Mouse (Mus musculus): ENCODE results near the gene Mrps6. TPM values are rescaled to one million over a fixed set of nuclear protein-coding genes. Genes with fewer than 3 reads are reported as not detected.

Gene Mrps6
- total and polyA plus RNA-seq, 3 experiments = 28.4 to 93.4 (median 39.7) TPM

DNA sequence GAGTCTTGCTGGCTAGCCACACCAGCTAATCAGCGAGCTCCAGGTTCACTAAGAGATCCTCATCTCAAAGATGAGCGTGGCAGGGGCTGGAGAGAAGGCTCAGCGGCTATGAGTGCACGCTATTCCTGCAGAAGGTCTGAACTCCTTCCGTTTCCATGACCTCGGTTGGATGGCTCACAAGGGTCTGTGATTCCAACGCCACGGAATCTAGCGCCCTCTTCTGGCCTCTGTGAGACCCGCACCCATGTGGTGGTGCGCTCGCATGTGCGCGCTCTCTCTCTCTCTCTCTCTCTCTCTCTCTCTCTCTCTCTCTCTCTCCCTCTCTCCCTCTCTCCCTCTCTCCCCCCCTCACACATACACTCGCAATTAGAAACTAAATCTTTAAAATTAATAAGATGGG is 78.2 kb downstream of the Mrps6 start:
- H3K36me3 ChIP-seq (replicated peaks in 1 of 2; ENCODE audit: control insufficient read depth in 1 of 2, insufficient read depth in 1 of 2, low read length in 1 of 2) = no peaks in the 10 kb centered on the region
- TF ChIP-seq ETS1 (conservative IDR thresholded peaks at IDR 0.05; ENCODE audit: low read depth, low read length) (no peak), SMC3 (IDR thresholded peaks at IDR 0.05; ENCODE audit: low read depth, low read length) (no peak), CHD1 (IDR thresholded peaks at IDR 0.05; ENCODE audit: low read depth, low read length) (no peak), CTCF (conservative IDR thresholded peaks at IDR 0.05 in 1 of 2, IDR thresholded peaks at IDR 0.05 in 1 of 2; ENCODE audit: low read depth in 2 of 2, low read length in 2 of 2) (0 out of 4 replicates have a peak, but pooled peaks of 1 of the 2 experiments have one; percentile 23), ZMIZ1 (IDR thresholded peaks at IDR 0.05; ENCODE audit: low read depth, low read length) (no peak), NELFE (IDR thresholded peaks at IDR 0.05; ENCODE audit: low read depth, low read length) (no peak), IRF4 (IDR thresholded peaks at IDR 0.05; ENCODE audit: low read depth, low read length) (no peak), JUN (IDR thresholded peaks at IDR 0.05; ENCODE audit: insufficient read depth, low read depth, low read length) (no peak), ZNF384 (IDR thresholded peaks at IDR 0.05; ENCODE audit: low read depth, low read length) (no peak)
- no peaks in the 10 kb centered on the region for H3K79me2 ChIP-seq (replicated peaks; ENCODE audit: control insufficient read depth, extremely low read depth, insufficient read depth, poor library complexity, severe bottlenecking)

GRCm38 (mm10) chr16:92139386-92140261 is 81.6 kb downstream of the Mrps6 start:
- Histone ChIP-seq H3K36me3 (replicated peaks in 1 of 2; ENCODE audit: control insufficient read depth in 1 of 2, insufficient read depth in 1 of 2, low read length in 1 of 2) (no peaks in the 10 kb centered on the region), H3K79me2 (replicated peaks; ENCODE audit: control insufficient read depth, extremely low read depth, insufficient read depth, poor library complexity, severe bottlenecking) (no peaks in the 10 kb centered on the region), H3K27ac (ENCODE audit: insufficient read depth, low read depth) (no peak overlapping the region), H3K4me2 (ENCODE audit: insufficient read depth, low read depth, poor library complexity, severe bottlenecking) (no peak overlapping the region), H3K27me3 (replicated peaks) (no peaks in the 10 kb centered on the region), H3K9ac (ENCODE audit: insufficient read depth, low read depth) (no peak overlapping the region), H3K4me1 (ENCODE audit: control insufficient read depth in 1 of 2, insufficient read depth in 2 of 2) (no peaks in the 10 kb centered on the region), H3K4me3 (replicated peaks in 1 of 3; ENCODE audit: low read depth in 2 of 3, low read length in 2 of 3, poor library complexity in 1 of 3) (no peak overlapping the region), H3K9me3 (replicated peaks; ENCODE audit: low read length) (peaks cover 3% of the 10 kb centered on the region)
- no peak for DNase-seq (ENCODE audit: extremely low read depth)
- dilution Hi-C loops (cut with MboI; ENCODE audit: extremely low pct_ligation_motif_present, extremely low pct_unique_long_range_greater_than_20kb, low sequenced_read_pairs) (no loop called here), in situ Hi-C loops (cut with MboI; ENCODE audit: low pct_ligation_motif_present, low pct_unique_long_range_greater_than_20kb, low sequenced_read_pairs) (no loop called here)
- TF ChIP-seq PAX5 (IDR thresholded peaks at IDR 0.05; ENCODE audit: low read length) (no peak), JUN (IDR thresholded peaks at IDR 0.05; ENCODE audit: insufficient read depth, low read depth, low read length) (no peak), ETS1 (conservative IDR thresholded peaks at IDR 0.05; ENCODE audit: low read depth, low read length) (no peak)

More for the DNA sequence above, 78.2 kb downstream of the Mrps6 start:
- no peak overlapping the region for H3K9ac ChIP-seq (ENCODE audit: insufficient read depth, low read depth)
- H3K9me3 ChIP-seq (replicated peaks; ENCODE audit: low read length) = peaks cover 3% of the 10 kb centered on the region
- H3K27me3 ChIP-seq (replicated peaks) = peaks cover 2% of the 10 kb centered on the region
- H3K4me1 ChIP-seq (ENCODE audit: control insufficient read depth in 1 of 2, insufficient read depth in 2 of 2) = no peaks in the 10 kb centered on the region
- no peak overlapping the region for H3K27ac ChIP-seq (ENCODE audit: insufficient read depth, low read depth)
- DNase-seq (ENCODE audit: extremely low read depth) = no peak
- no peak overlapping the region for H3K4me3 ChIP-seq (replicated peaks in 1 of 3; ENCODE audit: low read depth in 2 of 3, low read length in 2 of 3, poor library complexity in 1 of 3)
- no peak overlapping the region for H3K4me2 ChIP-seq (ENCODE audit: insufficient read depth, low read depth, poor library complexity, severe bottlenecking)
- dilution Hi-C loops (cut with MboI; ENCODE audit: extremely low pct_ligation_motif_present, extremely low pct_unique_long_range_greater_than_20kb, low sequenced_read_pairs) = no loop called here
- in situ Hi-C loops (cut with MboI; ENCODE audit: low pct_ligation_motif_present, low pct_unique_long_range_greater_than_20kb, low sequenced_read_pairs) = no loop called here

DNA sequence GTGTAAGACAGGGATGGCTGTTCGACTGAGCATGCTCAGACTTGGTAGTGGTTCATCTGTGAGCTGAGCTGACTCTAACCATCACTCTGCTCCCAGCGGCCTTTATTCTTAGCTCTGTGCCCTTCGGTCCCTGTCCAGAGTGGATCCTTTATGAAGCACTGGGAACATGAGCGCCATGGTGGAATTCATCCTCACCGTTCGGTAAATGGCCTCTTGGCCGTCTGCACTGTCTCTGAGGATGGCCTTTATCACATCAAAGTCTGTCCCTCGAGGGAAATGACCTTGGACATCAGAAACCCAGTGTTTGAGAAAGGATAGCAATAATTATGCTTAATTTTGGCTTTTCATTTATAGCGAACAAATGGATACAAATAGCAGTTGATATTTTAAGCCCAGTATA is 82.3 kb downstream of the Mrps6 start:
- Histone ChIP-seq H3K4me1 (ENCODE audit: control insufficient read depth in 1 of 2, insufficient read depth in 2 of 2) (no peaks in the 10 kb centered on the region), H3K36me3 (replicated peaks in 1 of 2; ENCODE audit: control insufficient read depth in 1 of 2, insufficient read depth in 1 of 2, low read length in 1 of 2) (no peaks in the 10 kb centered on the region), H3K4me2 (ENCODE audit: insufficient read depth, low read depth, poor library complexity, severe bottlenecking) (no peak overlapping the region), H3K27ac (ENCODE audit: insufficient read depth, low read depth) (no peak overlapping the region), H3K9ac (ENCODE audit: insufficient read depth, low read depth) (no peak overlapping the region), H3K27me3 (replicated peaks) (no peaks in the 10 kb centered on the region), H3K9me3 (replicated peaks; ENCODE audit: low read length) (peaks cover 3% of the 10 kb centered on the region), H3K4me3 (replicated peaks in 1 of 3; ENCODE audit: low read depth in 2 of 3, low read length in 2 of 3, poor library complexity in 1 of 3) (no peak overlapping the region), H3K79me2 (replicated peaks; ENCODE audit: control insufficient read depth, extremely low read depth, insufficient read depth, poor library complexity, severe bottlenecking) (no peaks in the 10 kb centered on the region)
- TF ChIP-seq BHLHE40 (IDR thresholded peaks at IDR 0.05; ENCODE audit: low read depth, low read length) (no peak), E2F4 (IDR thresholded peaks at IDR 0.05; ENCODE audit: insufficient replicate concordance, low read depth, low read length) (no peak), TCF12 (IDR thresholded peaks at IDR 0.05; ENCODE audit: low read depth, low read length) (no peak), JUN (IDR thresholded peaks at IDR 0.05; ENCODE audit: insufficient read depth, low read depth, low read length) (no peak), MXI1 (IDR thresholded peaks at IDR 0.05; ENCODE audit: low read depth, low read length) (no peak), POLR2A (IDR thresholded peaks at IDR 0.05; ENCODE audit: low read depth, low read length) (no peak), MAFK (IDR thresholded peaks at IDR 0.05; ENCODE audit: insufficient replicate concordance, low read length) (no peak), UBTF (IDR thresholded peaks at IDR 0.05; ENCODE audit: low read depth, low read length) (no peak), CHD1 (IDR thresholded peaks at IDR 0.05; ENCODE audit: low read depth, low read length) (no peak), NELFE (IDR thresholded peaks at IDR 0.05; ENCODE audit: low read depth, low read length) (no peak), ZKSCAN1 (IDR thresholded peaks at IDR 0.05; ENCODE audit: borderline replicate concordance, low read depth, low read length) (no peak), KAT2A (IDR thresholded peaks at IDR 0.05; ENCODE audit: insufficient replicate concordance, low read length) (no peak), MAZ (IDR thresholded peaks at IDR 0.05; ENCODE audit: low read depth, low read length) (no peak), ZNF384 (IDR thresholded peaks at IDR 0.05; ENCODE audit: low read depth, low read length) (no peak), GABPA (IDR thresholded peaks at IDR 0.05; ENCODE audit: insufficient replicate concordance, low read depth, low read length) (no peak), NRF1 (IDR thresholded peaks at IDR 0.05; ENCODE audit: low read depth, low read length) (no peak), ZMIZ1 (IDR thresholded peaks at IDR 0.05; ENCODE audit: low read depth, low read length) (no peak)
- in situ Hi-C loops (cut with MboI; ENCODE audit: low pct_ligation_motif_present, low pct_unique_long_range_greater_than_20kb, low sequenced_read_pairs) = no loop called here
- DNase-seq (ENCODE audit: extremely low read depth) = no peak
- dilution Hi-C loops (cut with MboI; ENCODE audit: extremely low pct_ligation_motif_present, extremely low pct_unique_long_range_greater_than_20kb, low sequenced_read_pairs) = no loop called here
